Mouse (Mus musculus) erythroblast, embryonic 14.5 days (primary cell): Measurements from ENCODE around the gene Syt9. TPM values are rescaled to one million over a fixed set of nuclear protein-coding genes. Genes with fewer than 3 reads are reported as not detected.
"Not testable (repeated sequence)": the region's sequence is repeated elsewhere in the genome, so short reads cannot be mapped to it uniquely, and the experiment has no call there.

ENCODE experiments used
- H3K27me3 ChIP-seq: 2 replicates; pipeline ENCODE4 v1.6.1; 2012; ENCODE audit warnings: inconsistent platforms; ENCODE audit not compliant: control insufficient read depth
- H3K36me3 ChIP-seq: 2 replicates; pipeline ENCODE4 v1.6.1; 2012; ENCODE audit warnings: mild to moderate bottlenecking, inconsistent platforms; ENCODE audit not compliant: control insufficient read depth
- H3K4me1 ChIP-seq: 2 replicates; pipeline ENCODE4 v1.6.1; 2012; ENCODE audit warnings: inconsistent platforms; ENCODE audit not compliant: control insufficient read depth
- H3K4me3 ChIP-seq: replicated peaks from 2 replicates; pipeline ENCODE3; 2012; ENCODE audit warnings: moderate library complexity, mild to moderate bottlenecking, inconsistent platforms
- H3K9me3 ChIP-seq: 2 replicates; pipeline ENCODE4 v1.6.1; 2012; ENCODE audit warnings: low read length, inconsistent platforms, mixed read lengths; ENCODE audit not compliant: control insufficient read depth
- GATA1 ChIP-seq: IDR thresholded peaks from 2 replicates; pipeline ENCODE4 v1.6.1; 2012; ENCODE audit warnings: low read length, inconsistent platforms, mixed read lengths
- TAL1 ChIP-seq: IDR thresholded peaks from 3 replicates; pipeline ENCODE4 v1.6.1; 2012; ENCODE audit warnings: low read length, inconsistent platforms, mixed read lengths
- polyA plus RNA-seq: library from polyadenylated mRNA; stranded (reverse); fragments of >175 nt; gene quantifications from 2 replicates; pipeline ENCODE4 v1.2.3, GENCODE M21; 2012

Syt9 gene
- polyA plus RNA-seq, 1 experiment = not detected

GRCm38 (mm10) chr7:107444579-107444978 lies 74.1 kb downstream of the Syt9 start:
- Histone ChIP-seq H3K4me3 (no peak overlapping the region), H3K9me3 (no peaks in the 10 kb centered on the region), H3K4me1 (no peaks in the 10 kb centered on the region), H3K36me3 (no peaks in the 10 kb centered on the region), H3K27me3 (no peaks in the 10 kb centered on the region)
- TF ChIP-seq TAL1 = no peak
- no peak for TF ChIP-seq GATA1

- Histone ChIP-seq H3K36me3 (no peaks in the 10 kb centered on the region), H3K4me1 (no peaks in the 10 kb centered on the region), H3K4me3 (no peak overlapping the region), H3K9me3 (no peaks in the 10 kb centered on the region; the same call in 1 of the 2 replicates), H3K27me3 (no peaks in the 10 kb centered on the region)
- TF ChIP-seq TAL1 (no peak), GATA1 (no peak)
These were observed 84.1 kb downstream of the Syt9 start for GRCm38 (mm10) chr7:107454660-107455059.

- H3K9me3 ChIP-seq = no peaks in the 10 kb centered on the region; the same call in 1 of the 2 replicates
- no peaks in the 10 kb centered on the region for H3K36me3 ChIP-seq
- no peak for TF ChIP-seq TAL1
- no peak for TF ChIP-seq GATA1
- H3K4me3 ChIP-seq = no peak overlapping the region
- H3K27me3 ChIP-seq = no peaks in the 10 kb centered on the region
- no peaks in the 10 kb centered on the region for H3K4me1 ChIP-seq
These were observed 84.6 kb downstream of the Syt9 start for GRCm38 (mm10) chr7:107455118-107455521.

- no peaks in the 10 kb centered on the region for H3K27me3 ChIP-seq
- H3K4me1 ChIP-seq = no peaks in the 10 kb centered on the region
- TF ChIP-seq TAL1 = no peak
- TF ChIP-seq GATA1 = no peak
- no peaks in the 10 kb centered on the region for H3K36me3 ChIP-seq
- H3K9me3 ChIP-seq = no peaks in the 10 kb centered on the region; the same call in 1 of the 2 replicates
- no peak overlapping the region for H3K4me3 ChIP-seq
These were observed 90.6 kb downstream of the Syt9 start for GRCm38 (mm10) chr7:107461167-107461566.

- Histone ChIP-seq H3K9me3 (no peaks in the 10 kb centered on the region; the same call in 1 of the 2 replicates), H3K4me1 (no peaks in the 10 kb centered on the region), H3K4me3 (no peak overlapping the region), H3K27me3 (no peaks in the 10 kb centered on the region), H3K36me3 (no peaks in the 10 kb centered on the region)
- no peak for TF ChIP-seq GATA1
- no peak for TF ChIP-seq TAL1
These were observed 91.3 kb downstream of the Syt9 start for GRCm38 (mm10) chr7:107461699-107462440.

- Histone ChIP-seq H3K9me3 (no peaks in the 10 kb centered on the region; the same call in 1 of the 2 replicates), H3K36me3 (no peaks in the 10 kb centered on the region), H3K4me3 (no peak overlapping the region), H3K27me3 (no peaks in the 10 kb centered on the region), H3K4me1 (no peaks in the 10 kb centered on the region)
- no peak for TF ChIP-seq TAL1
- no peak for TF ChIP-seq GATA1
These were observed 92.4 kb downstream of the Syt9 start for GRCm38 (mm10) chr7:107462962-107463361.

- Histone ChIP-seq H3K4me3 (no peak overlapping the region), H3K27me3 (no peaks in the 10 kb centered on the region), H3K36me3 (no peaks in the 10 kb centered on the region), H3K9me3 (no peaks in the 10 kb centered on the region; the same call in 1 of the 2 replicates), H3K4me1 (no peaks in the 10 kb centered on the region)
- TF ChIP-seq TAL1 = no peak
- no peak for TF ChIP-seq GATA1
These were observed 94.6 kb downstream of the Syt9 start for GRCm38 (mm10) chr7:107465081-107465480.

- no peaks in the 10 kb centered on the region for H3K27me3 ChIP-seq
- H3K9me3 ChIP-seq = no peaks in the 10 kb centered on the region; the same call in 1 of the 2 replicates
- no peak for TF ChIP-seq TAL1
These were observed 108.7 kb downstream of the Syt9 start for GRCm38 (mm10) chr7:107478979-107479965.

GRCm38 (mm10) chr7:107485709-107486108 lies 115.2 kb downstream of the Syt9 start:
- not testable (repeated sequence) for H3K9me3 ChIP-seq, H3K4me3 ChIP-seq, H3K36me3 ChIP-seq, H3K4me1 ChIP-seq, H3K27me3 ChIP-seq

More at GRCm38 (mm10) chr7:107478979-107479965, 108.7 kb downstream of the Syt9 start:
- H3K4me1 ChIP-seq = no peaks in the 10 kb centered on the region
- H3K4me3 ChIP-seq = no peak overlapping the region
- H3K36me3 ChIP-seq = no peaks in the 10 kb centered on the region
